ENCODE assay signal across 8 mouse cellular contexts in the genomic region with DNA sequence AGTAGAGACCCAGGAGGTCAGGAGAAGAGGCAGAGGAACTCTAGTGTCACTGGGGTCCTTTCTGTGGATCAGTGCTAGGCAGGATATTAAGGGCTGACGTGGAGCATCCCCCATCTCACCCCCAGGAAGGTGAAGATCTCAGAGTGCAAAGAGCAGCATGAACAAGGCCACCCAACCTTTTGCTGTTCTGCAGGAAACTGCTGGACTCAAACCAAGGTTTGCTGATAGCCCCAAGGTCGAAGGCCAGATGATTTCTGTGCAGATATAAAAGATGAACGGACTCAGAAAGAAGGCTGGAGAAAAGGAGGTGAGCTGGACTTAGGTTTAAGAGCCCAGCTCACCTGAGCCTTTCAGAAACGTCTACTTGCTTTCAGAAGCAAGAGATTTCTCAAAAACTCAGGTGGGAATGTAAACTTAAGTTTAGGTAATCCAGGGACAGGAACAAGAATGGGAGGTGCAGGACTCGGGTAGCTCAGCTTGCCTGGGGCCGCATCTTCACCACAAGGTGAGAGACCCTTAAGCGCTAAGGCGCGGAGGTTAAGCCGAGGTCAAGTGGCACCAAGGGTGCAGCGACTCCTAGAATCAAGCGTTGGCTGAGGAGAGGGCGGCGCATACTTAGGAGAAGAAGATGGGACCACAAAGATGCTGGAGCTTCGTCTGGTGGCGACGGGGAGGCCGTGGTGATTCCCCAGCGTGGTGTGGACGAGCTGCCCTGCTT. TPM values are rescaled to one million over a fixed set of nuclear protein-coding genes. Genes with fewer than 3 reads are reported as not detected.
DNase-seq lines count a peak whose midpoint lies in the region; ATAC-seq and TF ChIP-seq lines count a peak whose summit lies in the region.

No protein-coding gene starts in this region.

- peak overlapping the region; percentile 80 for H3K9ac ChIP-seq in neural tube, embryonic 11.5 days (ENCODE audit: low read length)
- peak overlapping the region; percentile 69 for H3K9ac ChIP-seq in limb, embryonic 11.5 days (ENCODE audit: low read length)
- peak overlapping the region; percentile 56; the same call in 1 of the 2 replicates for H3K9ac ChIP-seq in stomach, embryonic 15.5 days

- no peak overlapping the region for H3K27ac ChIP-seq in cerebellum, adult 2 months (ENCODE audit: insufficient read depth, low read length)
- H3K27ac ChIP-seq in neural tube, embryonic 11.5 days (ENCODE audit: low read depth, low read length) = peak overlapping the region; percentile 78; the same call in 1 of the 2 replicates
- H3K27ac ChIP-seq in limb, embryonic 11.5 days (replicated peaks; ENCODE audit: low read depth, low read length) = no peak overlapping the region
- H3K27ac ChIP-seq in stomach, embryonic 15.5 days = no peak overlapping the region

- no peaks in the 10 kb centered on the region for H3K36me3 ChIP-seq in neural tube, embryonic 11.5 days (ENCODE audit: control insufficient read depth, insufficient read depth, low read length)
- no peaks in the 10 kb centered on the region for H3K36me3 ChIP-seq in limb, embryonic 11.5 days (ENCODE audit: control insufficient read depth, insufficient read depth, low read length)
- H3K36me3 ChIP-seq in stomach, embryonic 15.5 days = no peaks in the 10 kb centered on the region

- DNase-seq in cerebellum, adult 2 months = no peak
- DNase-seq in cerebellum, adult 11 months = no peak
- DNase-seq in neural tube, embryonic 11.5 days (ENCODE audit: low spot score) = no peak
- DNase-seq in neural tube, embryonic 10.5 days (ENCODE audit: extremely low spot score, low spot score) = no peak
- DNase-seq in limb, embryonic 11.5 days (ENCODE audit: low spot score) = no peak
- no peak for DNase-seq in cerebellum, postnatal 14 days

- no peak for TF ChIP-seq CTCF in cerebellum, adult 2 months (IDR thresholded peaks at IDR 0.05; ENCODE audit: borderline replicate concordance, insufficient read depth, low read depth, low read length)

- no peaks in the 10 kb centered on the region for H3K4me1 ChIP-seq in cerebellum, adult 2 months (ENCODE audit: control insufficient read depth, insufficient read depth, low read length)
- peaks cover 14% of the 10 kb centered on the region for H3K4me1 ChIP-seq in neural tube, embryonic 11.5 days (ENCODE audit: control insufficient read depth, insufficient read depth, low read length)
- H3K4me1 ChIP-seq in limb, embryonic 11.5 days (ENCODE audit: control insufficient read depth, insufficient read depth, low read length) = peaks cover 8% of the 10 kb centered on the region; the same call in 1 of the 2 replicates
- H3K4me1 ChIP-seq in stomach, embryonic 15.5 days = peaks cover 27% of the 10 kb centered on the region

- ATAC-seq in neural tube, embryonic 11.5 days (ENCODE audit: insufficient read depth, low FRiP score, low TSS enrichment) = peak; percentile 3; the same call in 1 of the 2 replicates
- no peak for ATAC-seq in limb, embryonic 11.5 days (ENCODE audit: insufficient number of reproducible peaks, low FRiP score, low TSS enrichment, low read depth)
- ATAC-seq in stomach, embryonic 15.5 days (ENCODE audit: insufficient read depth, low FRiP score, low read depth) = no peak
- no peak for ATAC-seq in monocyte, adult 5-6 weeks (replicated peaks; ENCODE audit: insufficient number of reproducible peaks, low FRiP score, low TSS enrichment, poor library complexity, severe bottlenecking)

- TF ChIP-seq POLR2A in cerebellum, adult 2 months (IDR thresholded peaks at IDR 0.05; ENCODE audit: borderline replicate concordance, insufficient read depth, low read length) = no peak

- H3K4me2 ChIP-seq in neural tube, embryonic 11.5 days (ENCODE audit: low read depth) = peak overlapping the region; percentile 73
- peak overlapping the region; percentile 80 for H3K4me2 ChIP-seq in limb, embryonic 11.5 days (ENCODE audit: low read depth, severe bottlenecking)
- peak overlapping the region; percentile 79 for H3K4me2 ChIP-seq in stomach, embryonic 15.5 days

- WGBS in cerebellum, adult 2 months = 18% methylated on average over 20 of the region's 20 CpGs
- 10% methylated on average over 20 of the region's 20 CpGs for WGBS in neural tube, embryonic 11.5 days
- 7% methylated on average over 20 of the region's 20 CpGs for WGBS in limb, embryonic 11.5 days
- WGBS in stomach, embryonic 15.5 days = 12% methylated on average over 20 of the region's 20 CpGs

- H3K27me3 ChIP-seq in cerebellum, adult 2 months (ENCODE audit: control insufficient read depth, insufficient read depth, low read length) = peaks cover 2% of the 10 kb centered on the region; the same call in 1 of the 2 replicates
- H3K27me3 ChIP-seq in neural tube, embryonic 11.5 days (ENCODE audit: control insufficient read depth, insufficient read depth, low read length) = peaks cover 15% of the 10 kb centered on the region; the same call in 1 of the 2 replicates
- H3K27me3 ChIP-seq in limb, embryonic 11.5 days (ENCODE audit: control insufficient read depth, insufficient read depth, low read length) = peaks cover 24% of the 10 kb centered on the region
- peaks cover 13% of the 10 kb centered on the region; the same call in 1 of the 2 replicates for H3K27me3 ChIP-seq in stomach, embryonic 15.5 days (replicated peaks)

- H3K4me3 ChIP-seq in cerebellum, adult 2 months (replicated peaks; ENCODE audit: insufficient read depth, low read depth, low read length) = peak overlapping the region; percentile 42
- H3K4me3 ChIP-seq in neural tube, embryonic 11.5 days (ENCODE audit: low read depth, low read length) = peak overlapping the region; percentile 79
- H3K4me3 ChIP-seq in limb, embryonic 11.5 days (ENCODE audit: low read depth, low read length) = peak overlapping the region; percentile 54
- peak overlapping the region; percentile 74 for H3K4me3 ChIP-seq in stomach, embryonic 15.5 days (replicated peaks)

- no peaks in the 10 kb centered on the region for H3K9me3 ChIP-seq in neural tube, embryonic 11.5 days (ENCODE audit: control insufficient read depth, low read length)
- no peaks in the 10 kb centered on the region for H3K9me3 ChIP-seq in limb, embryonic 11.5 days (ENCODE audit: control insufficient read depth, low read length)
- H3K9me3 ChIP-seq in stomach, embryonic 15.5 days = no peaks in the 10 kb centered on the region

RNA-seq across cellular contexts. Expression of a gene that starts 0.6 kb away (rescaled TPM):
- polyA plus RNA-seq in cerebellum, adult 2 months (2012; rRNA removed) = 10.2 and 10.6 TPM in 2 replicates
- 2.0 and 2.1 TPM in 2 replicates for polyA plus RNA-seq in neural tube, embryonic 11.5 days (2014; fragmentation: Nextera tagmentation; extraction: Ambion mirVana)
- polyA plus RNA-seq in limb, embryonic 11.5 days (2014; fragmentation: Nextera tagmentation; extraction: Ambion mirVana) = 1.8 and 2.1 TPM in 2 replicates
- polyA plus RNA-seq in stomach, embryonic 15.5 days (2015; fragmentation: Nextera tagmentation; extraction: Ambion mirVana) = 2.8 and 3.1 TPM in 2 replicates
- not detected in 3 replicates for total RNA-seq in monocyte, adult 5-6 weeks (2017)

RNA-seq across cellular contexts. Expression of a gene that starts 10.0 kb away (rescaled TPM):
- 514 and 530 TPM in 2 replicates for polyA plus RNA-seq in cerebellum, adult 2 months (2012; rRNA removed)
- polyA plus RNA-seq in neural tube, embryonic 11.5 days (2014; fragmentation: Nextera tagmentation; extraction: Ambion mirVana) = 148 and 149 TPM in 2 replicates
- 145 and 148 TPM in 2 replicates for polyA plus RNA-seq in limb, embryonic 11.5 days (2014; fragmentation: Nextera tagmentation; extraction: Ambion mirVana)
- polyA plus RNA-seq in stomach, embryonic 15.5 days (2015; fragmentation: Nextera tagmentation; extraction: Ambion mirVana) = 171 and 192 TPM in 2 replicates
- total RNA-seq in monocyte, adult 5-6 weeks (2017) = 103 to 169 TPM (median 112 TPM) in 3 replicates

RNA-seq across cellular contexts. Expression of a gene that starts 20.1 kb away (rescaled TPM):
- polyA plus RNA-seq in cerebellum, adult 2 months (2012; rRNA removed) = 145 and 152 TPM in 2 replicates
- 335 and 348 TPM in 2 replicates for polyA plus RNA-seq in neural tube, embryonic 11.5 days (2014; fragmentation: Nextera tagmentation; extraction: Ambion mirVana)
- 383 and 407 TPM in 2 replicates for polyA plus RNA-seq in limb, embryonic 11.5 days (2014; fragmentation: Nextera tagmentation; extraction: Ambion mirVana)
- polyA plus RNA-seq in stomach, embryonic 15.5 days (2015; fragmentation: Nextera tagmentation; extraction: Ambion mirVana) = 260 and 287 TPM in 2 replicates
- total RNA-seq in monocyte, adult 5-6 weeks (2017) = 156 to 208 TPM (median 163 TPM) in 3 replicates
